Mouse (Mus musculus): ENCODE results near the gene Taf8.

GRCm38 (mm10) chr17:47493653-47494052 is 8.4 kb downstream of the Taf8 start:
- TF ChIP-seq CTCF (conservative IDR thresholded peaks at IDR 0.05; ENCODE audit: low read length): no peak
- no peak for TF ChIP-seq POU5F1 (IDR thresholded peaks at IDR 0.05; ENCODE audit: borderline replicate concordance, low read length)
